Mouse (Mus musculus): ENCODE measurements around the gene Fbrsl1. TPM values are rescaled to one million over a fixed set of nuclear protein-coding genes. Genes with fewer than 3 reads are reported as not detected.

Gene Fbrsl1
- polyA plus RNA-seq (2014; fragmentation: Nextera tagmentation; extraction: Ambion mirVana), result 15.7 and 16.7 TPM in 2 replicates

DNA sequence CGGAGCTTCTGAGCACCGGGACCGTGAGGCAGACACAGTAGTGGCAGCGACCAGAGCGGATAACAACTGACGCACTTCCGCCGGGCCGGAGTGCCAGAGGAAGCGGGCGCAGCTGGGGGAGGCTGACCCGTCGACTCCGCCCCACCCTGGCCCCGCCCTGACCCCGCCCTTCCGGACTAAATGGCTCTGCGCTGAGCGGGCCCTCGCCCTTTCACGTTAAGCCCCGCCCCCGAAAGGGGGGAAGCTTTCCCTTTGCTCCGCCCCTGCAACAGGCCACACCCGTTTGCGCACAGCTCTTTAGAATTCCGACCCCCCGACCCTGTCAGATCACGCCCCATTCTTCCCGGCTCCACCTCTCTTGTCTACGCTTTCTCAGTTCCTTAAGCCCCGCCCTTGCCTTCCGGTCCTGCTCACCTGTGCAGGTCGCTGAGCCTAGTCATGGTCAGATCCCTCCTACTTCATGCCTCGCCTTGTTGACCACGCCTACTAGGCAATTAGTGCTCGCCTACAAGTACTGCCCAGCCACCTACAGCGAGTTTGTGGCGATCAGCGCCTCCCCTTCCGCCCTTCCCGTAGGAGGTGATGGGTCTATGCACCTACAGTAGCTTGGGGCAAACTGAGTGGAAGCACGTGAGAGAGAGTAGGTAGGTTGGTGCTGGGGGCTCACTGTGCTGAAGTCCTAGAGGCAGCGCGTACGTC is at the start of gene Fbrsl1:
Fbrsl1 (minus strand) TSS at position 68 of the 699 bp plus-strand sequence.
- Histone ChIP-seq H3K4me1 (ENCODE audit: control insufficient read depth, insufficient read depth, low read length) (peaks cover 11% of the 10 kb centered on the region), H3K36me3 (ENCODE audit: control insufficient read depth, insufficient read depth, low read length) (no peaks in the 10 kb centered on the region), H3K9ac (ENCODE audit: low read depth, low read length) (peak within 1 kb of the TSS; percentile 90), H3K9me3 (ENCODE audit: control insufficient read depth, low read length) (no peaks in the 10 kb centered on the region), H3K27me3 (ENCODE audit: control insufficient read depth, insufficient read depth, low read length) (no peaks in the 10 kb centered on the region), H3K4me2 (replicated peaks; ENCODE audit: low read depth, low read length) (peak within 1 kb of the TSS; percentile 71), H3K27ac (ENCODE audit: low read depth, low read length) (peak within 1 kb of the TSS; percentile 55; the same call in 1 of the 2 replicates), H3K4me3 (ENCODE audit: low read length) (peak within 1 kb of the TSS; percentile 88)
- ATAC-seq (ENCODE audit: low FRiP score, low TSS enrichment), result peak; percentile 96
- under 1% methylated on average over 37 of the region's 46 CpGs for WGBS

DNA sequence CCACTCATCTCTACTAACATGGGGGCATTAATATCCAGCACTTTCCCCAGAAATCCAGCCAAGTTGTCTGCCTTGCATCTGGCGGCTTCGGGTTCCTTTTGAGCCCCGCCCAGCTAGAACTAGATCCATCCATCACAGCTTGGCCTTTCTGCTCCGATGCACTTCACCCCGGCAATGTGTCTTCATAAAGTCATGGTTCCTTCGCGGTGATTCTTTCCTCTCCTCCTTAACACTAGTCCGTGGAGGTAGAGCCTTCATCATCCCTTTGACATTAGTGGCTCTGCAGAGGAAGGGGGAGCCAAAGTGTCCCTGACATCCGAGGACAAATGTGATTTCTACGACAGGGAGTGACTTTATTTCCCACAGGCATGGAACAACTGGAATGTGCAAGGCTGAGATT is 49.8 kb upstream of the Fbrsl1 start:
- WGBS, result 18% methylated on average over 10 of the region's 10 CpGs
- no peaks in the 10 kb centered on the region for H3K9me3 ChIP-seq (ENCODE audit: control insufficient read depth, low read length)

DNA sequence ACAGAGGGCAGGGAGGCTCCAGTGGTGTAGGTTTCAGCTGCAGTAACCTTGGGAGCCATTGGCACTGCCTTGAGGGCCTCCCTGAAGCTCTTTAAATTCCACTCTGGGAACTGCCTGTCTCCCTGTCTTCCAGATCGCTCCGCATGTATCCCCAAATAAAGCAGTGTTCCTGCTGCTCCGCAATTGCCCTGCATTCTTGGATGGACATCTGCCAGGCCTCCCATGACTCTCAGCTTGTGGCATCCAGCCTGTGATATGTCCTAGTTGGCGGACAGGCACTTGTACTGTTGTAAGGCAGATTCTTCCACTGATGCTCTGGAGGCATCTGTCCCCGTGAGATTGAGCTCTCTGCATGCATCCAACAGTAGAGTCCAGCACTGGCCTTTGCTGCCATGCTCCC is 49.3 kb upstream of the Fbrsl1 start:
- 0 out of 2 replicates have a peak, but pooled peaks cover 3% of the 10 kb centered on the region for H3K4me1 ChIP-seq (ENCODE audit: control insufficient read depth, insufficient read depth, low read length)
- no peaks in the 10 kb centered on the region for H3K36me3 ChIP-seq (ENCODE audit: control insufficient read depth, insufficient read depth, low read length)
- no peak overlapping the region for H3K4me3 ChIP-seq (ENCODE audit: low read length)
- H3K9ac ChIP-seq (ENCODE audit: low read depth, low read length), result no peak overlapping the region
- H3K27ac ChIP-seq (ENCODE audit: low read depth, low read length), result no peak overlapping the region
- no peaks in the 10 kb centered on the region for H3K9me3 ChIP-seq (ENCODE audit: control insufficient read depth, low read length)
- WGBS, result 77% methylated on average over 5 of the region's 5 CpGs
- no peak for ATAC-seq (ENCODE audit: low FRiP score, low TSS enrichment)
- H3K4me2 ChIP-seq (replicated peaks; ENCODE audit: low read depth, low read length), result no peak overlapping the region
- no peaks in the 10 kb centered on the region for H3K27me3 ChIP-seq (ENCODE audit: control insufficient read depth, insufficient read depth, low read length)

More for the DNA sequence above, 49.8 kb upstream of the Fbrsl1 start:
- ATAC-seq (ENCODE audit: low FRiP score, low TSS enrichment), result no peak
- no peak overlapping the region for H3K9ac ChIP-seq (ENCODE audit: low read depth, low read length)
- no peak overlapping the region for H3K27ac ChIP-seq (ENCODE audit: low read depth, low read length)
- no peaks in the 10 kb centered on the region for H3K27me3 ChIP-seq (ENCODE audit: control insufficient read depth, insufficient read depth, low read length)
- H3K4me2 ChIP-seq (replicated peaks; ENCODE audit: low read depth, low read length), result no peak overlapping the region
- H3K36me3 ChIP-seq (ENCODE audit: control insufficient read depth, insufficient read depth, low read length), result no peaks in the 10 kb centered on the region
- no peak overlapping the region for H3K4me3 ChIP-seq (ENCODE audit: low read length)
- 0 out of 2 replicates have a peak, but pooled peaks cover 3% of the 10 kb centered on the region for H3K4me1 ChIP-seq (ENCODE audit: control insufficient read depth, insufficient read depth, low read length)

DNA sequence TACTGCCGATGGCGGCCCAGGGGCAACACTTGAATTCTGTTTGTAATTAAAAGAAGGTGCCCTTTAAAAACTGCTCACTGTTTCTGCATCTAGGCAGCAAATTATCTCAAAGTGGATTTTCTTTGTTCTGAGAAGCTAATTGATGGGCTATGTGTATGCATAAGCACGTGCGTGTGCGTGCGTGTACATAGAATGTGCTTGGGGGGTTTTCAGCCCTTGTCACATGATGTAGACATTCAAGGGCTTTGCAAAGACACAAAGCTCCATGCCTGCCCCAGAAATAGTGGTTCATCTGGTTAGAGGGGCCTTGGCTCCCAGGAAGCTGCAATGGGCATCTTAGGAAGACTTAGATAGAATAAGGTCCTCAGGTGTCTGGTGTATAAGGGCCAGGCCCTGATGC is 46.7 kb upstream of the Fbrsl1 start:
- Histone ChIP-seq H3K27me3 (ENCODE audit: control insufficient read depth, insufficient read depth, low read length) (no peaks in the 10 kb centered on the region), H3K27ac (ENCODE audit: low read depth, low read length) (no peak overlapping the region), H3K4me1 (ENCODE audit: control insufficient read depth, insufficient read depth, low read length) (0 out of 2 replicates have a peak, but pooled peaks cover 3% of the 10 kb centered on the region), H3K4me3 (ENCODE audit: low read length) (no peak overlapping the region), H3K4me2 (replicated peaks; ENCODE audit: low read depth, low read length) (no peak overlapping the region), H3K36me3 (ENCODE audit: control insufficient read depth, insufficient read depth, low read length) (no peaks in the 10 kb centered on the region), H3K9me3 (ENCODE audit: control insufficient read depth, low read length) (no peaks in the 10 kb centered on the region), H3K9ac (ENCODE audit: low read depth, low read length) (no peak overlapping the region)
- no peak for ATAC-seq (ENCODE audit: low FRiP score, low TSS enrichment)
- 92% methylated on average over 6 of the region's 6 CpGs for WGBS

DNA sequence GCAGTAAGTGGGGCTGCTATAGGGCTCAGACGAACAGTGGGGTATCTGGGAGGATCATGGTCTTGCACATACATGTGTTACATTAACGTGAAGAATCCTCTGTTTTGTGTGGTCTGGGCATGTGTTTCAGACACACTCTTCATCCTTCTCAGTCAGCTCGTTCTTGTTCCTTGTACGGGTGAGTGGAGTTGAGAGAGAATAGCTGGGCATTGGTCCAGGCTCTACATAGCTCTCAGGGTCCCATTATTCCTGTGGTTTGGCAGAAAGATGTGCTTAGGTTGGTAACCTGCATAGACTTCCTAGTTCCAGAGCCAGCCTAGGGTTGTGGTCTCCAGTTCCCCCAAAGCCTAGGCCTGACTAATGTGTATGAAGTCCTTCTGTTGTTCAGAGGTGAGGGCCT is 46.1 kb upstream of the Fbrsl1 start:
- no peaks in the 10 kb centered on the region for H3K27me3 ChIP-seq (ENCODE audit: control insufficient read depth, insufficient read depth, low read length)
- no peak overlapping the region for H3K9ac ChIP-seq (ENCODE audit: low read depth, low read length)
- H3K36me3 ChIP-seq (ENCODE audit: control insufficient read depth, insufficient read depth, low read length), result no peaks in the 10 kb centered on the region
- H3K27ac ChIP-seq (ENCODE audit: low read depth, low read length), result no peak overlapping the region
- no peak for ATAC-seq (ENCODE audit: low FRiP score, low TSS enrichment)
- H3K4me1 ChIP-seq (ENCODE audit: control insufficient read depth, insufficient read depth, low read length), result 0 out of 2 replicates have a peak, but pooled peaks cover 3% of the 10 kb centered on the region
- WGBS, result 79% methylated on average over 4 of the region's 4 CpGs
- no peaks in the 10 kb centered on the region for H3K9me3 ChIP-seq (ENCODE audit: control insufficient read depth, low read length)
- no peak overlapping the region for H3K4me3 ChIP-seq (ENCODE audit: low read length)
- H3K4me2 ChIP-seq (replicated peaks; ENCODE audit: low read depth, low read length), result no peak overlapping the region

DNA sequence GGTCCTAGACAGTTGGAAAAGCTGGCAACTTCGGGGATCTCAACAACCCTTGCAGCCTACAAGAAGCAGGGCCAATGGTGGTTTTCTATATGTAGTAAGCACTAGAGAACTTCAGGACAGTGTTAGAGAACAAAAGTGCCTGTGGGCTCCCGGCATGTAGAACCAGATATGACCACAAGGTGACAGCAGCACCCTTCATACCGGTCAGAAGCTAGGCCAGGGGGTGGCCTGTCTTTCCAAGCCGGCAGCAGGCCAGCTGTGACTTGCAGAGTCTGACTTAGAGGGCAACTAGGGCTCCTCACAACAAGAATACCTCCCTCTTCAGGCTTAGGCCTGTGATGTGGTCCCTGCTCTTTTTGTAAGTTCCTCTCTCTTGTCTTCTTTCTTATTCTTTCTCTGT is 45.5 kb upstream of the Fbrsl1 start:
- no peak overlapping the region for H3K9ac ChIP-seq (ENCODE audit: low read depth, low read length)
- H3K27me3 ChIP-seq (ENCODE audit: control insufficient read depth, insufficient read depth, low read length), result no peaks in the 10 kb centered on the region
- no peaks in the 10 kb centered on the region for H3K9me3 ChIP-seq (ENCODE audit: control insufficient read depth, low read length)
- H3K4me2 ChIP-seq (replicated peaks; ENCODE audit: low read depth, low read length), result no peak overlapping the region
- WGBS, result 6% methylated on average over 4 of the region's 4 CpGs
- 0 out of 2 replicates have a peak, but pooled peaks cover 3% of the 10 kb centered on the region for H3K4me1 ChIP-seq (ENCODE audit: control insufficient read depth, insufficient read depth, low read length)
- H3K4me3 ChIP-seq (ENCODE audit: low read length), result no peak overlapping the region
- H3K36me3 ChIP-seq (ENCODE audit: control insufficient read depth, insufficient read depth, low read length), result no peaks in the 10 kb centered on the region
- ATAC-seq (ENCODE audit: low FRiP score, low TSS enrichment), result peak; percentile 85
- no peak overlapping the region for H3K27ac ChIP-seq (ENCODE audit: low read depth, low read length)

DNA sequence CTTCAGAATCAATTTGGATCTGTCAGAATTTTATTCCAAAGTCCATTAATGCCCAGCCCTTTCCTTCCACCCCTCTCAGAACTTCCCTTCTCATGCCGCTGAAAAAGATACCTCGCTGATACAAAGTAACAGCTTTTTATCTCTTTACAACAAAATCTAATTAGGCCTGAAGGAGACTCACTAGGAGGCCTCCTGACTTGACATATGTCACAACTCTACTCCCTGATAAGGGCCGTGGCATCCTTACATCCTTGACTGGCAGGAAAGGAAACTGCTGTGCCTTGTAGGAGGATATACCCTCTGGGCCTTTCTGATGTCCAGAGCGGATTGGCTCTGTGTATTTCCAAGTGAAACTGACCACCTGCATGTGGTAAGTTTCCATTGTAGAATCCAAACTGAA is 41.3 kb upstream of the Fbrsl1 start:
- H3K27me3 ChIP-seq (ENCODE audit: control insufficient read depth, insufficient read depth, low read length), result no peaks in the 10 kb centered on the region
- no peak overlapping the region for H3K27ac ChIP-seq (ENCODE audit: low read depth, low read length)
- WGBS, result 69% methylated on average over 4 of the region's 4 CpGs
- H3K36me3 ChIP-seq (ENCODE audit: control insufficient read depth, insufficient read depth, low read length), result no peaks in the 10 kb centered on the region
- H3K4me2 ChIP-seq (replicated peaks; ENCODE audit: low read depth, low read length), result no peak overlapping the region
- no peak overlapping the region for H3K9ac ChIP-seq (ENCODE audit: low read depth, low read length)
- no peak overlapping the region for H3K4me3 ChIP-seq (ENCODE audit: low read length)
- no peaks in the 10 kb centered on the region for H3K9me3 ChIP-seq (ENCODE audit: control insufficient read depth, low read length)
- H3K4me1 ChIP-seq (ENCODE audit: control insufficient read depth, insufficient read depth, low read length), result peaks cover 4% of the 10 kb centered on the region
- no peak for ATAC-seq (ENCODE audit: low FRiP score, low TSS enrichment)

DNA sequence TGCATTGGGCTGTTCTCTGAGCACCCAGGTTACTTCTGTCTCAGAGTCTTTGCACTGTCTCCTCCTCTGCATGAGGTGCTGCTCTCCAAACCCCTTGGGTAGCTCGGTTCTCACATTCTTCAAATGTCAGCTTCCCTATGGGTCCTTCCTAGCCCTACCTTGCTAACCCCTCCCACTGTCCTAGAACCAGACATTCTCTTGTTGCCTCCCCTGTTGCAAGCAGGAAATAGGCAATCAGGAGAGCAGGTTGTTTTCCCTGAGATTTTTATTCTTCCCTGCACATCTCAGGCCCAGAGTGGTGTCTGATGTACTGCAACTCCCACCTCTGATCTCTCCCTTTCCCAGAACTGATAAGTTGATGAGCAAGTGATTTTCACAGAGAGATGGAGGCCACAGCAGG is 39.6 kb upstream of the Fbrsl1 start:
- H3K4me3 ChIP-seq (ENCODE audit: low read length), result no peak overlapping the region
- ATAC-seq (ENCODE audit: low FRiP score, low TSS enrichment), result no peak
- WGBS, result 48% methylated on average over 1 of the region's 1 CpGs

DNA sequence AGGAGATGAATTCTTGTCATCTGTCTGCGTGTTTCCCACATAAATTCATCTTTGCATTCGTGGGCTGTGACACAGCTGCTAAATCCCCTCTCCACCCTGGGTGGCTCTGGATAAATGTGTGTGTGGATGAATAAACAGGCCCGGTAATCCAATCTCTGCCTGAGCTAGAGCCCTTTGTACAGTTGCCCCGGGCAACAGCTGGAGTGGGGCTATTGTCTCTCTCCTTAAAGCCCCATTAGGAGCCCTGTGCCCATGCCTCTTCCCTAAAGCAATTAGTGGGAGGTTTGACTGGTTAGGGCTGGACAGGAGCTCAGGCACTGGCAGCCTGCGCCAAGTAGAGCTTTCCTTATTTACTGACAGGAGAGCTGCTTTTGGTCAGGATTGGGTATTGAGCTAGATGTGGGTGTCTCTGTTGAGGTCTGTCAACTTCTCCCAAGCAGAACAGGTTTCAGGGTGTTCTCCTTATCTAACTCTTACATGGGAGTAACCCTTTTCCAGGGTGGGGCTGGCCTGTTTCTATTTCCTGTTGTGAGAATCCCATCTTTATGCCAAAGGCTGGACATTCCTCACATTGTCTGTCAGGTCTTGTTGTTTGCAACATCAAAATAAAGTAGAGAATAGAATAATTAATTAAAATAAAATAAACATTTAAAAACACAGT is 38.5 kb upstream of the Fbrsl1 start:
- Histone ChIP-seq H3K9ac (ENCODE audit: low read depth, low read length) (0 out of 2 replicates have a peak overlapping the region, but pooled peaks have one; percentile 23), H3K27ac (ENCODE audit: low read depth, low read length) (no peak overlapping the region), H3K4me2 (replicated peaks; ENCODE audit: low read depth, low read length) (no peak overlapping the region), H3K36me3 (ENCODE audit: control insufficient read depth, insufficient read depth, low read length) (no peaks in the 10 kb centered on the region), H3K4me3 (ENCODE audit: low read length) (no peak overlapping the region), H3K4me1 (ENCODE audit: control insufficient read depth, insufficient read depth, low read length) (peaks cover 4% of the 10 kb centered on the region), H3K27me3 (ENCODE audit: control insufficient read depth, insufficient read depth, low read length) (no peaks in the 10 kb centered on the region), H3K9me3 (ENCODE audit: control insufficient read depth, low read length) (no peaks in the 10 kb centered on the region)
- peak; percentile 83 for ATAC-seq (ENCODE audit: low FRiP score, low TSS enrichment)
- WGBS, result 20% methylated on average over 5 of the region's 5 CpGs

More for the DNA sequence above, 39.6 kb upstream of the Fbrsl1 start:
- peaks cover 4% of the 10 kb centered on the region for H3K4me1 ChIP-seq (ENCODE audit: control insufficient read depth, insufficient read depth, low read length)
- H3K27ac ChIP-seq (ENCODE audit: low read depth, low read length), result no peak overlapping the region
- no peaks in the 10 kb centered on the region for H3K27me3 ChIP-seq (ENCODE audit: control insufficient read depth, insufficient read depth, low read length)
- H3K36me3 ChIP-seq (ENCODE audit: control insufficient read depth, insufficient read depth, low read length), result no peaks in the 10 kb centered on the region
- H3K9ac ChIP-seq (ENCODE audit: low read depth, low read length), result no peak overlapping the region
- H3K9me3 ChIP-seq (ENCODE audit: control insufficient read depth, low read length), result no peaks in the 10 kb centered on the region
- H3K4me2 ChIP-seq (replicated peaks; ENCODE audit: low read depth, low read length), result no peak overlapping the region

All from kidney, embryonic 14.5 days (tissue).